Mouse (Mus musculus) olfactory bulb, adult 2 months (tissue): Measurements from ENCODE around the gene Zwilch.

Experiments used
- CTCF ChIP-seq: fragments of 200-500 bp; IDR thresholded peaks from 2 replicates; pipeline ENCODE4 v1.5.1; 2012; ENCODE audit warnings: low read depth, mild to moderate bottlenecking, low read length, moderate library complexity; ENCODE audit not compliant: insufficient read depth
- POLR2A ChIP-seq: fragments of 200-500 bp; IDR thresholded peaks from 2 replicates; pipeline ENCODE4 v1.6.1; 2012; ENCODE audit warnings: mild to moderate bottlenecking, low read depth, low read length, moderate library complexity; ENCODE audit not compliant: insufficient read depth

DNA sequence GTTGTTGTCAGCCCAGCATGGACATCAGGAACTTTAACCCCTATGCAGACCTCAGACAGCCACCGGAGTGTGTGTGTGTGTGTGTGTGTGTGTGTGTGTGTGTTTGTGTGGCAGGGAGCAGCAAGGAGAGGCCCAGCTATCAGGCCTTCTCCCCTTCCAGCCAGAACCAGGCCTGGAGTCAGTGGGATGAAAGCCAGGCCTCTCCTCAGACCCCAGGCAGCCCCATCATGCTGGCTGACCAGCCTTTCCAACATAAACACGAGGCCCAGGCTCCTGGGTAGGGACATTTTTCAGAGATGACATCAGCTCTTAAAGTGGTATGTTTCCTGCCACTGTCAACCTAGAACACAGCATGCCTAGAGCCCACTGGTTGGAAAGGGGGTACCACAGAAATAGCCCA is 58.3 kb downstream of the Zwilch start:
- TF ChIP-seq CTCF (no peak), POLR2A (no peak)
